Mouse (Mus musculus): ENCODE measurements around the gene Gfpt1.

The Gfpt1 gene

GRCm38 (mm10) chr6:87133966-87134546 lies 91.4 kb downstream of the Gfpt1 start:
- DNase-seq (ENCODE audit: low spot score in 2 of 2), result no peak

- DNase-seq (ENCODE audit: low spot score in 2 of 2), result no peak
Observed at GRCm38 (mm10) chr6:87138479-87138878, 95.8 kb downstream of the Gfpt1 start.

- no peak for DNase-seq (ENCODE audit: low spot score in 2 of 2)
Observed at GRCm38 (mm10) chr6:87139796-87140553, 97.3 kb downstream of the Gfpt1 start.
